Comparison of ENCODE assay signal across 13 mouse cellular contexts in the genomic region with DNA sequence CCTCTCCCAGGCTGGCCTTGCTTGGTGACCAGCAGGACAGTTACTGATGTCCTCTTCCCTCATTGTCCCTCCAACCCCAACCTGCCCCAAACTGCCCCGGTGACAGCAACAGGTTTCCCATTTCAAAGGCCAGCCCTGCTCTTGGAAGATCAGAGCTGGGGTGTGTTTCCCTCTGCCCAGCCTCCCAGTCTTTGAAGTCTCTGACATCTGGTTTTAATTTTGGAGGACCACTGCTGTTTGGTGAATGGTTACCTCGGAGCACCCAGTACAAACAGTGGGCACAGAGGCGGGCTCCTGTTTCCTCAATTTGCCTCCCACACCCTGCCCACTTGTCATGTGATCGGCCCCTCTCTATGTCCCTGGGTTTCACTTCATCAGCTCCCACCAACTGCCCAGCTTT.
A peak's percentile ranks its signal among the peaks of the same experiment; 100 is the strongest.
DNase-seq lines count a peak whose midpoint lies in the region; ATAC-seq and TF ChIP-seq lines count a peak whose summit lies in the region.
"Had no signal": no experiment of that assay in that cellular context is flagged by ENCODE, and none has a peak within 500 bp of the region (broad histone marks: within the 10 kb centered on the region; RNA-seq: fewer than 3 reads in every experiment).

No protein-coding gene starts in this region.

- no peak for TF ChIP-seq CTCF in kidney, adult 2 months (conservative IDR thresholded peaks at IDR 0.05; ENCODE audit: insufficient read depth, insufficient read length, low read depth, low read length)
- TF ChIP-seq CTCF in ES-Bruce4 (IDR thresholded peaks at IDR 0.05; ENCODE audit: low read depth, low read length) = no peak
- no peak for TF ChIP-seq CTCF in lung, postnatal 0 days (IDR thresholded peaks at IDR 0.05)

- H3K4me1 ChIP-seq in kidney, embryonic 14.5 days (ENCODE audit: control insufficient read depth, insufficient read depth, low read length) = peaks cover 21% of the 10 kb centered on the region; the same call in 1 of the 2 replicates
- no peaks in the 10 kb centered on the region for H3K4me1 ChIP-seq in kidney, adult 2 months (ENCODE audit: control insufficient read depth, insufficient read depth, low read length)
- H3K4me1 ChIP-seq in ES-Bruce4 (ENCODE audit: control insufficient read depth, insufficient read depth, low read length) = peaks cover 11% of the 10 kb centered on the region
- H3K4me1 ChIP-seq in embryonic facial prominence, embryonic 12.5 days = peaks cover 55% of the 10 kb centered on the region
- H3K4me1 ChIP-seq in liver, embryonic 11.5 days (replicated peaks; ENCODE audit: control insufficient read depth, insufficient read depth, low read length) = no peaks in the 10 kb centered on the region
- no peaks in the 10 kb centered on the region; the same call in 1 of the 2 replicates for H3K4me1 ChIP-seq in lung, postnatal 0 days (ENCODE audit: insufficient read depth, low read depth, low read length)
- H3K4me1 ChIP-seq: hindbrain, embryonic 15.5 days had no signal

- H3K4me2 ChIP-seq in kidney, embryonic 14.5 days (replicated peaks; ENCODE audit: low read depth, low read length) = no peak overlapping the region
- no peak overlapping the region for H3K4me2 ChIP-seq in embryonic facial prominence, embryonic 12.5 days (replicated peaks)
- H3K4me2 ChIP-seq in liver, embryonic 11.5 days = no peak overlapping the region
- H3K4me2 ChIP-seq in lung, postnatal 0 days (replicated peaks; ENCODE audit: low read depth, low read length) = no peak overlapping the region
- H3K4me2 ChIP-seq: hindbrain, embryonic 15.5 days; midbrain, embryonic 11.5 days; neural tube, embryonic 12.5 days had no signal

- no peak overlapping the region for H3K4me3 ChIP-seq in kidney, embryonic 14.5 days (ENCODE audit: low read length)
- no peak overlapping the region for H3K4me3 ChIP-seq in kidney, adult 2 months (ENCODE audit: insufficient read depth, low read depth, low read length)
- H3K4me3 ChIP-seq in ES-Bruce4 (ENCODE audit: low read depth, low read length) (no peak overlapping the region), macrophage (ENCODE audit: inconsistent target) (no peak overlapping the region)
- no peak overlapping the region for H3K4me3 ChIP-seq in embryonic facial prominence, embryonic 12.5 days
- no peak overlapping the region for H3K4me3 ChIP-seq in liver, embryonic 11.5 days (ENCODE audit: low read depth, low read length)
- no peak overlapping the region for H3K4me3 ChIP-seq in lung, postnatal 0 days (ENCODE audit: low read depth, low read length)
- H3K4me3 ChIP-seq: hindbrain, embryonic 15.5 days; neural tube, embryonic 12.5 days had no signal

- H3K79me2 ChIP-seq in macrophage (ENCODE audit: inconsistent target) = no peaks in the 10 kb centered on the region; the same call in 1 of the 2 replicates

- no peak for DNase-seq in kidney, adult 2 months
- no peak for DNase-seq in right cerebral cortex, postnatal 25 days
- no peak for DNase-seq in liver, embryonic 11.5 days (ENCODE audit: low spot score)
- no peak for DNase-seq in lung, postnatal 0 days (ENCODE audit: low spot score)
- DNase-seq: adrenal gland, adult 8-10 months; thymus, postnatal 25 days had no signal

- 12% methylated on average over 4 of the region's 4 CpGs for WGBS in kidney, embryonic 14.5 days
- WGBS in kidney, adult 2 months = 28% methylated on average over 4 of the region's 4 CpGs
- WGBS in embryonic facial prominence, embryonic 12.5 days = 11% methylated on average over 4 of the region's 4 CpGs
- 23% methylated on average over 4 of the region's 4 CpGs for WGBS in macrophage (ENCODE audit: missing documents)
- 46% methylated on average over 4 of the region's 4 CpGs for WGBS in liver, embryonic 11.5 days
- 27% methylated on average over 4 of the region's 4 CpGs for WGBS in lung, postnatal 0 days

- no peaks in the 10 kb centered on the region for H3K36me3 ChIP-seq in kidney, embryonic 14.5 days (ENCODE audit: control insufficient read depth, insufficient read depth, low read length)
- no peaks in the 10 kb centered on the region for H3K36me3 ChIP-seq in kidney, adult 2 months (ENCODE audit: control insufficient read depth, insufficient read depth, low read length)
- H3K36me3 ChIP-seq in ES-Bruce4 (ENCODE audit: control insufficient read depth, insufficient read depth, low read length, poor library complexity, severe bottlenecking) = no peaks in the 10 kb centered on the region
- peaks cover 31% of the 10 kb centered on the region for H3K36me3 ChIP-seq in embryonic facial prominence, embryonic 12.5 days
- peaks cover 71% of the 10 kb centered on the region for H3K36me3 ChIP-seq in macrophage (ENCODE audit: inconsistent target)
- H3K36me3 ChIP-seq in liver, embryonic 11.5 days (ENCODE audit: control insufficient read depth, insufficient read depth, low read length) = no peaks in the 10 kb centered on the region
- H3K36me3 ChIP-seq in lung, postnatal 0 days (ENCODE audit: insufficient read depth, low read length) = peaks cover 29% of the 10 kb centered on the region; the same call in 1 of the 2 replicates

- no peak for TF ChIP-seq POLR2A in kidney, adult 2 months (IDR thresholded peaks at IDR 0.05; ENCODE audit: low read depth, low read length)
- no peak for TF ChIP-seq POLR2A in ES-Bruce4 (IDR thresholded peaks at IDR 0.05; ENCODE audit: insufficient read depth, low read length)

- H3K9ac ChIP-seq in kidney, embryonic 14.5 days (ENCODE audit: low read depth, low read length) = no peak overlapping the region
- 0 out of 2 replicates have a peak overlapping the region, but pooled peaks have one; percentile 1 for H3K9ac ChIP-seq in ES-Bruce4 (ENCODE audit: low read depth, poor library complexity, severe bottlenecking)
- no peak overlapping the region for H3K9ac ChIP-seq in embryonic facial prominence, embryonic 12.5 days
- H3K9ac ChIP-seq in liver, embryonic 11.5 days (ENCODE audit: low read depth, low read length) = no peak overlapping the region
- no peak overlapping the region for H3K9ac ChIP-seq in lung, postnatal 0 days (replicated peaks; ENCODE audit: low read depth)
- H3K9ac ChIP-seq: hindbrain, embryonic 15.5 days; neural tube, embryonic 12.5 days had no signal

- peak; percentile 72 for TF ChIP-seq EP300 in ES-Bruce4 (IDR thresholded peaks at IDR 0.05; ENCODE audit: insufficient read depth, low read depth, low read length)
- TF ChIP-seq EP300 in lung, postnatal 0 days (IDR thresholded peaks at IDR 0.05) = no peak

- H3K27me3 ChIP-seq in kidney, embryonic 14.5 days (ENCODE audit: control insufficient read depth, insufficient read depth, low read length) = peaks cover 4% of the 10 kb centered on the region; the same call in 1 of the 2 replicates
- H3K27me3 ChIP-seq in kidney, adult 2 months (replicated peaks; ENCODE audit: control insufficient read depth, insufficient read depth, low read length) = no peaks in the 10 kb centered on the region
- H3K27me3 ChIP-seq in ES-Bruce4 (ENCODE audit: control insufficient read depth, insufficient read depth, low read length, poor library complexity, severe bottlenecking) = no peaks in the 10 kb centered on the region
- no peaks in the 10 kb centered on the region for H3K27me3 ChIP-seq in embryonic facial prominence, embryonic 12.5 days
- no peaks in the 10 kb centered on the region for H3K27me3 ChIP-seq in liver, embryonic 11.5 days (replicated peaks; ENCODE audit: control insufficient read depth, insufficient read depth, low read length)
- H3K27me3 ChIP-seq in lung, postnatal 0 days (replicated peaks; ENCODE audit: insufficient read depth, low read length) = no peaks in the 10 kb centered on the region
- H3K27me3 ChIP-seq: hindbrain, embryonic 15.5 days; neural tube, embryonic 12.5 days had no signal

- H3K9me3 ChIP-seq in kidney, embryonic 14.5 days (ENCODE audit: control insufficient read depth, low read length) = no peaks in the 10 kb centered on the region
- H3K9me3 ChIP-seq in ES-Bruce4 (replicated peaks; ENCODE audit: control insufficient read depth, insufficient read depth, low read length, poor library complexity, severe bottlenecking) = no peaks in the 10 kb centered on the region
- no peaks in the 10 kb centered on the region for H3K9me3 ChIP-seq in embryonic facial prominence, embryonic 12.5 days
- H3K9me3 ChIP-seq in liver, embryonic 11.5 days (ENCODE audit: control insufficient read depth, low read length) = no peaks in the 10 kb centered on the region
- H3K9me3 ChIP-seq in lung, postnatal 0 days (ENCODE audit: low read length) = no peaks in the 10 kb centered on the region
- H3K9me3 ChIP-seq: hindbrain, embryonic 15.5 days; neural tube, embryonic 12.5 days had no signal

- peak; percentile 88 for ATAC-seq in kidney, embryonic 14.5 days (ENCODE audit: low FRiP score, low TSS enrichment)
- 0 out of 2 replicates have a peak, but pooled peaks have one; percentile 39 for ATAC-seq in embryonic facial prominence, embryonic 12.5 days (ENCODE audit: insufficient number of reproducible peaks, insufficient read depth, low FRiP score, low TSS enrichment)
- ATAC-seq in liver, embryonic 11.5 days (replicated peaks; ENCODE audit: low FRiP score) = no peak
- ATAC-seq in lung, postnatal 0 days = no peak

- H3K27ac ChIP-seq in kidney, embryonic 14.5 days (ENCODE audit: low read depth, low read length) = no peak overlapping the region
- H3K27ac ChIP-seq in kidney, adult 2 months (ENCODE audit: insufficient read depth, low read depth, low read length) = no peak overlapping the region
- H3K27ac ChIP-seq in ES-Bruce4 (ENCODE audit: insufficient read depth, low read length) = peak overlapping the region; percentile 97
- H3K27ac ChIP-seq in embryonic facial prominence, embryonic 12.5 days = no peak overlapping the region
- peak overlapping the region; percentile 24 for H3K27ac ChIP-seq in macrophage
- no peak overlapping the region for H3K27ac ChIP-seq in liver, embryonic 11.5 days (ENCODE audit: low read depth, low read length)
- H3K27ac ChIP-seq in lung, postnatal 0 days (ENCODE audit: low read length) = no peak overlapping the region
- H3K27ac ChIP-seq: hindbrain, embryonic 15.5 days; neural tube, embryonic 12.5 days had no signal

Comparison
In these comparisons a context has a peak if more than half of its experiments do, and no peak if none do; other contexts are left out.
1. ATAC-seq: peak in kidney, embryonic 14.5 days (single experiment) and embryonic facial prominence, embryonic 12.5 days (single experiment); none in liver, embryonic 11.5 days (single experiment) and lung, postnatal 0 days (single experiment).
2. H3K27ac ChIP-seq: peak in ES-Bruce4 (single experiment) and macrophage (single experiment); none in kidney, embryonic 14.5 days (single experiment), kidney, adult 2 months (single experiment), embryonic facial prominence, embryonic 12.5 days (single experiment), liver, embryonic 11.5 days (single experiment) and lung, postnatal 0 days (single experiment).